Mouse (Mus musculus) intestine, embryonic 14.5 days (tissue): ENCODE data around the gene Drc7. TPM values are rescaled to one million over a fixed set of nuclear protein-coding genes. Genes with fewer than 3 reads are reported as not detected.

Source experiments
- ATAC-seq: fragments of 200-750 bp; cut with Nextera tagmentation; replicated peaks from 2 replicates; pipeline ENCODE4 v1.8.0; 2017; ENCODE audit warnings: low read depth, moderate number of reproducible peaks, moderate TSS enrichment, moderate library complexity; ENCODE audit not compliant: low FRiP score, low TSS enrichment
- DNase-seq: peaks from one replicate; pipeline ENCODE4 v3.0.0-alpha.2; 2018; ENCODE audit warnings: low spot score
- H3K27ac ChIP-seq: fragments of 300-500 bp; sonication (generic); 2 replicates; pipeline ENCODE4 v1.5.1; 2014; ENCODE audit warnings: low read depth, mild to moderate bottlenecking, control low read depth
- H3K27me3 ChIP-seq: fragments of 300-500 bp; sonication (generic); replicated peaks from 2 replicates; pipeline ENCODE4 v1.6.1; 2014; ENCODE audit warnings: low read length, control low read depth; ENCODE audit not compliant: control insufficient read depth, insufficient read depth
- H3K36me3 ChIP-seq: fragments of 300-500 bp; sonication (generic); 2 replicates; pipeline ENCODE4 v1.6.1; 2014; ENCODE audit warnings: low read length, control low read depth; ENCODE audit not compliant: control insufficient read depth, insufficient read depth
- H3K4me1 ChIP-seq: fragments of 300-500 bp; sonication (generic); replicated peaks from 2 replicates; pipeline ENCODE4 v1.6.1; 2014; ENCODE audit warnings: low read length, control low read depth, mixed read lengths; ENCODE audit not compliant: control insufficient read depth, insufficient read depth
- H3K4me2 ChIP-seq: fragments of 300-500 bp; sonication (generic); 2 replicates; pipeline ENCODE4 v1.6.1; 2014; ENCODE audit warnings: low read length
- H3K4me3 ChIP-seq: fragments of 300-500 bp; sonication (generic); 2 replicates; pipeline ENCODE4 v1.5.1; 2014; ENCODE audit warnings: low read depth, low read length, control low read depth, mixed read lengths
- H3K9ac ChIP-seq: fragments of 300-500 bp; sonication (generic); 2 replicates; pipeline ENCODE4 v1.6.1; 2014; ENCODE audit warnings: mild to moderate bottlenecking, low read length
- H3K9me3 ChIP-seq: fragments of 300-500 bp; sonication (generic); 2 replicates; pipeline ENCODE4 v1.6.1; 2016; ENCODE audit warnings: low read length, control low read depth; ENCODE audit not compliant: control insufficient read depth
- WGBS: fragments of 180-500 bp; shearing (Covaris S2); extraction: QIAGEN DNeasy Blood & Tissue Kit; methylation state at CpG from one replicate; pipeline ENCODE4 v1.1.7; 2014; 5-methylcytosine and 5-hydroxymethylcytosine counted together
- polyA plus RNA-seq: library from polyadenylated mRNA; unstranded; fragments of >200 nt; fragmentation: Nextera tagmentation; extraction: Ambion mirVana; gene quantifications from 2 replicates; pipeline ENCODE4 v1.2.1, GENCODE M21; 2014

Gene Drc7
- not detected in 2 replicates for polyA plus RNA-seq

DNA sequence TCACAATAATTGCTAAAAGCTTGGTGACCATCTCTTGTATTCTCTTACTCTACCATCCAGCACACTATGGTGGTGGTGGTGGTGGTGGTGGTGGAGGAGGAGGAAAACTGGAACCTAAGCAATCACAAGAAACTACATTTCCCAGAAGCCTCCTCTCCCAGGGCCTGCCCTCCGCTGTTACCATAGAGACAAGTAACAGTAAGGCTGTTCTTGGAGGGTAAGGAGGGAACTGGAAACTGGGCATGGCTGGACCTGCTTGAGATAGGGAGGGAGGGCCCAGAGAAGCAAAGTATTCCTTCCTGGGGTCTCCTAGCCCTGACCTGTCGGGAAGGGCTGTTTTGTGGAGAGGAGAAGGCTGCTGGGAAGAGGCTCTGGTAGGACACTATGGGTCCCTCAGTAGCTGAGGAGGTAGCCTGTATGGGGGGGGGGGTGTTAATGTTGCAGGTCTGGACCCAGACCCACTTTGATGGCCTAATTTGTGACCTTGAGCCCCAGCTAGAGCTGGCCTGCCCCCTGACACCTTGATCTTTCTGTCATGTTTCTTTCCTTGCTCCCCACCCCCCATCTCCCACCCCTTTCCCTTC, at the start of gene Drc7:
Gene Drc7, plus strand, starts transcription at position 177 of the 584 bp plus-strand sequence.
- no peaks in the 10 kb centered on the region for H3K4me1 ChIP-seq
- ATAC-seq: no peak
- H3K27me3 ChIP-seq: no peaks in the 10 kb centered on the region
- no peak within 1 kb of the TSS for H3K4me2 ChIP-seq
- no peaks in the 10 kb centered on the region for H3K9me3 ChIP-seq
- no peaks in the 10 kb centered on the region for H3K36me3 ChIP-seq
- WGBS: 18% methylated on average over 2 of the region's 2 CpGs
- H3K4me3 ChIP-seq: no peak within 1 kb of the TSS
- no peak within 1 kb of the TSS for H3K27ac ChIP-seq
- no peak within 1 kb of the TSS for H3K9ac ChIP-seq
- no peak for DNase-seq

DNA sequence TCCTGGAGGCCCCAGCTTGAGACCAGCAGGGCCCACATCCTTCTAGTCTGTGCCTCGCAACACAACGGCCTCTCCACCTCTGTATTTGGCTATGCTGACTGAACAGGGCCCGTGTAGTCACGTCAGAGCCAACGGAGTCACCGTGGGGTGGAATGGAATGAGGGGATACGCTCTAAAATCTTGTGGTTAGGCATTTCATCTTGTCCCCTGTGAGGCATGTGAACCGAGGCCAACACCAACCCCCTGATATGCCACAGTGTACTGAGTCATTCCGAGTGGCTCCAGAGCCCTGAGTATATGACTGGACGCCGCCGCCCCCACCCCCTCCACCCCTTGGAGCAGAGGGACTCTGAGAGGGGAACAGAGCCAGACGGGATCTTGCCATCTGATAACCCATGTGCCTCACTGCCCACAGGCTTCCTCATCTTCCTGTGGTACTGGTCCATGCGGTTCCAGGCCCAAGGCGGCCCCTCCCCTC, 42.4 kb upstream of the Drc7 start:
- ATAC-seq (no peak), DNase-seq (no peak)
- 86% methylated on average over 15 of the region's 15 CpGs for WGBS

DNA sequence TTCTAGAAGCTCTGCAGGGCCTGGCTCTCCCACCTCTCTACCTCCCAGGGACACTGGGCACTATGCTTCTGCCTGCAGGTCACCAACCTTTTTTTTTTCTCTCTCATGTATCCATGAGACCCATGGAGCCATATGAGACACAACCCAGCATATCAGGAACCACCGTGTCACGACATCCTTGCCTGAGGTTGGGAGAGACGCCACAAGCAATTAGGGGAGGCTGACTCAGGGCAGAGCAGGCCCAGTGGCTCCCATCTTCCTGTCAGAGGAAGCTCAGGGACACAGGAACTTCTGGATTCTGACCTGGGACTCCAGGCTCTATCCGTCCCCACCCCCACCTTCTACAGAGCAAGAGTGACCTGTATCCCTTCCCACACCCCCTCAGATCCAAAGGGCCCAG, 39.0 kb upstream of the Drc7 start:
- Histone ChIP-seq H3K36me3 (no peaks in the 10 kb centered on the region), H3K9ac (no peak overlapping the region), H3K4me1 (no peaks in the 10 kb centered on the region), H3K27me3 (no peaks in the 10 kb centered on the region), H3K4me3 (no peak overlapping the region), H3K4me2 (no peak overlapping the region), H3K27ac (no peak overlapping the region), H3K9me3 (no peaks in the 10 kb centered on the region)
- no peak for ATAC-seq
- DNase-seq: no peak
- 76% methylated on average over 4 of the region's 4 CpGs for WGBS

More for the DNA sequence above, 42.4 kb upstream of the Drc7 start:
- Histone ChIP-seq H3K4me3 (no peak overlapping the region), H3K27me3 (no peaks in the 10 kb centered on the region), H3K4me2 (no peak overlapping the region), H3K9ac (no peak overlapping the region), H3K36me3 (no peaks in the 10 kb centered on the region), H3K4me1 (no peaks in the 10 kb centered on the region), H3K27ac (no peak overlapping the region), H3K9me3 (no peaks in the 10 kb centered on the region)

DNA sequence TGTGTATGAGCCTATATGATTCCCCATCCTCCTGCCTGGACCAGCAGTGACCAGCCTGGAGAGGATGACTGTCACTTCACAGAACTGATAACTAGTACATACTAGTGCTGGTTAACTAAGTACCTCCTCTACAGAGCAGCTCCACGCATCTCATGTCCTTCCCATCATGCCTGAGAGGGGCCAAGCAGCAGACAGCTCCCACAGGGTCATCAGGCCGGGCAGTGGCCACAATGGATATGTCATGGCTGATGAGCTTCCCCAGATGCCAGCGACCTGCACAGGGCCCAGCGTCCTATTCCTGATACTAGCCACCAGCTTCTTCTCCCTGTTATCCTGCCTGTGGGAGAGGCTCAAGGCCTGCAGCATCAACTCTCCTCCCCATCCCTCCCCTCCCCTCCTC, 38.2 kb upstream of the Drc7 start:
- no peak for DNase-seq
- Histone ChIP-seq H3K4me1 (no peaks in the 10 kb centered on the region), H3K9ac (no peak overlapping the region), H3K4me2 (no peak overlapping the region), H3K9me3 (no peaks in the 10 kb centered on the region), H3K36me3 (no peaks in the 10 kb centered on the region), H3K27ac (no peak overlapping the region), H3K27me3 (no peaks in the 10 kb centered on the region), H3K4me3 (no peak overlapping the region)
- ATAC-seq: no peak
- 36% methylated on average over 4 of the region's 4 CpGs for WGBS

DNA sequence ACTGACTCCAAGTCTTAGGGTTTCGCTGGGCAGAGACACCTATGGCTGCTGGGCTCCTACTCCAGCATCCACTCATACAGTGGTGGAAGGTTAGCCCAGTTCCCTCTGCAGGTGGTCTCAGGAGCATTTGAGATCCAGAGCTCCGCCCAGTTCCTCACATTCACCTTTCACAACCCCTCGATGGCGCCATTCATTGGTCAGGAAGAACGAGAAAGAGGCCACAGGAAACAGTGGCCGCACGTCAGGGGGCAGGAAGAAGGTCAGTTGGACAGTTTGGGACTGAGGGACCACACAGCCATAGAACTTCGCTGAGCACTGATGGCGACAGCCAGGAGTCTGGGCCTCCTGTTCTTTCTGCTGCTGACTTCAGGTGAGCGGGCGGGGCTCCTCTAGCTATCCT, 37.5 kb upstream of the Drc7 start, which contains the start of gene Adgrg3:
Gene Adgrg3, plus strand, starts transcription at position 242 of the 400 bp plus-strand sequence.
- ATAC-seq (no peak), DNase-seq (no peak)
- 82% methylated on average over 11 of the region's 11 CpGs for WGBS
- no peak within 1 kb of the TSS for H3K4me3 ChIP-seq
- no peaks in the 10 kb centered on the region for H3K27me3 ChIP-seq
- H3K27ac ChIP-seq: no peak within 1 kb of the TSS
- H3K36me3 ChIP-seq: no peaks in the 10 kb centered on the region
- H3K9me3 ChIP-seq: no peaks in the 10 kb centered on the region
- no peak within 1 kb of the TSS for H3K9ac ChIP-seq
- H3K4me2 ChIP-seq: no peak within 1 kb of the TSS
- no peaks in the 10 kb centered on the region for H3K4me1 ChIP-seq

DNA sequence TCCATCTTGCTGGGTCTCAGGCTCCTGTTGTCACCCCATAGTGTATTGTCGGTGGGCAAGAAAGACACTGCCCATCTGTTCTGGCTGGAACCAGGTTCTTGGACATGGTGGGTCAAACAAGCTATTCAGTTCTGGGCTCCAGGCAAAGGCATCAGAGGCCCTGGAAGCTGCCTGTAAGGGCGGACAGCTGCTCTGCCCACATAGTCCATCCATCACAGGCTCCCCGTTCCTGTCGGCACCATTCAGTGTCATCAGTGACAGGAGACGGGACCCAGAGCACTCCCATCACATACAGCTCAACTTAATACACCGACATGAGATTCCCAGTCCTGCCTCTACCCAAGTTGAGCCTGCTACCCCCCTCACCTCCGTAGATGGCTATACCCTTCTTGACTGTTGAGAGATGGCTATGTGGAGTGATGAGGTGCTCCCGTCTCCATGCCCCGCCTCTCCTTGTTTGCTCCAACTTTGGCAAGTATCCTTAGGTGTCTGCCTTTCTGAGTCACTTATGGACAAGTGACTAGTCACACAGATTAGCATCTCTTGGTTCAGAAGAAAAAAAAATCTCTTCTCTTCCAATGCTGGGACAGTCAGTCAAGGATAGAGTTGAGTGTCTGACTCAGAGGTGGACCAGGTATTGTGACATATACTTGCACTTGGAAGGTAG, 36.8 kb upstream of the Drc7 start:
- ATAC-seq (no peak), DNase-seq (no peak)
- no peak overlapping the region for H3K27ac ChIP-seq
- WGBS: 58% methylated on average over 9 of the region's 9 CpGs
- H3K4me1 ChIP-seq: no peaks in the 10 kb centered on the region
- H3K36me3 ChIP-seq: no peaks in the 10 kb centered on the region
- no peaks in the 10 kb centered on the region for H3K27me3 ChIP-seq
- H3K9me3 ChIP-seq: no peaks in the 10 kb centered on the region
- H3K4me2 ChIP-seq: no peak overlapping the region
- H3K9ac ChIP-seq: no peak overlapping the region
- H3K4me3 ChIP-seq: no peak overlapping the region

DNA sequence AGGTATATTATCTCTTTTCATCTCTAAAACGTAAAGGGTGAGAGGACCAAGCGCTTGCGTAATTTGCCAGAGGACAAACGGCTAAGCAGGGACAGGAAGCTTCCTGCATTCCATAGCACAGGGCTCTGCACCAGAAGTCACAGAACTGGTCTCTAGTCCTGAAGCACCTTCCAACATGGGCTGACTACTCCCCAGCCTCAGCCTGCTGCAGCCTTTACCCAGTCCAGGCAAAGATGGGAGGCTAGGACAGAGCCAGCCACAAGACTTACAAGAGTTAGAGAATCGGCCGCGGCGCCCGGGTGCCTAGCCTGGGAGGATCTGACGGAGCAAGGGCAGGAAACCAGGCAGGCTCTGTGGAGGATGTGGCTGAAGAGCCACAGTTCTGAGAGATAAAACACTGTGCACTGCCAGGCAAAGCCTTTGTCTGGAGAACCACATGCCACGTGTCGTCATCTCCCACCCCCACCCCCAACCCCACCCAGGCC, 34.6 kb upstream of the Drc7 start:
- Histone ChIP-seq H3K9me3 (peaks cover under 1% of the 10 kb centered on the region; the same call in 1 of the 2 replicates), H3K27me3 (no peaks in the 10 kb centered on the region), H3K36me3 (no peaks in the 10 kb centered on the region), H3K4me1 (no peaks in the 10 kb centered on the region), H3K4me3 (no peak overlapping the region), H3K27ac (no peak overlapping the region), H3K9ac (no peak overlapping the region), H3K4me2 (no peak overlapping the region)
- 51% methylated on average over 12 of the region's 12 CpGs for WGBS
- no peak for ATAC-seq
- DNase-seq: no peak

DNA sequence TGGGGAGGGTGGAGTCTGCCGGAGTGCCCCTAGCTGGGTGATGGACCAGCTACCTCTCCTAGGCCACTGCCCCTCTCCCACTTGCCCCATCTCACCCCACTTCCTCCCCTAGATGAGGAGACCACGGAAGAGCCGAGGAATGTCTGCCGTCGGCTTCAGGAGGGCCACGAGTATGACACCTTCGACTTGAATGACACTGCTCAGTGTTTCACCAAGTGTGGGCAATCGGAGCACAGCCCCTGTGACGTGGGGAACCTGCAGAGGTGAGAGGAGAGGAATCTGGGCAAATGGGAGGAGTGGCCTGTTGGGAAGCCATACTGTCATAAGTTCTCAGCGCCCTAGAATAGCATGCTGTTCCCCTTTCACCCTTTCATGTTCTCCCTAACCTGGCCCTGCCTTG, 34.1 kb upstream of the Drc7 start:
- Histone ChIP-seq H3K27me3 (no peaks in the 10 kb centered on the region), H3K4me2 (no peak overlapping the region), H3K4me1 (no peaks in the 10 kb centered on the region), H3K9ac (no peak overlapping the region), H3K9me3 (peaks cover 5% of the 10 kb centered on the region; the same call in 1 of the 2 replicates), H3K36me3 (no peaks in the 10 kb centered on the region), H3K4me3 (no peak overlapping the region), H3K27ac (no peak overlapping the region)
- WGBS: 76% methylated on average over 10 of the region's 10 CpGs
- DNase-seq (no peak), ATAC-seq (no peak)
